Mouse (Mus musculus): ENCODE data around the gene Zfp119b. TPM values are rescaled to one million over a fixed set of nuclear protein-coding genes. Genes with fewer than 3 reads are reported as not detected.
A peak's percentile ranks its signal among the peaks of the same experiment; 100 is the strongest.
"Not testable (repeated sequence)": the region's sequence is repeated elsewhere in the genome, so short reads cannot be mapped to it uniquely, and the experiment has no call there.

The Zfp119b gene
- total and polyA plus RNA-seq, 2 experiments from 2014 or later, result 4.3 to 5.6 TPM

- no peaks in the 10 kb centered on the region for H3K9me3 ChIP-seq (ENCODE audit: low read length)
- H3K4me3 ChIP-seq (ENCODE audit: low read length), result no peak within 1 kb of the TSS
- H3K9ac ChIP-seq (replicated peaks; ENCODE audit: low read length), result no peak within 1 kb of the TSS
- 72% methylated on average over 6 of the region's 6 CpGs for WGBS
- H3K27me3 ChIP-seq (ENCODE audit: insufficient read depth, low read length), result no peaks in the 10 kb centered on the region
- ATAC-seq (no peak), DNase-seq (ENCODE audit: low spot score) (no peak)
- no peak within 1 kb of the TSS for H3K4me2 ChIP-seq (ENCODE audit: low read depth, low read length)
- H3K4me1 ChIP-seq (ENCODE audit: insufficient read depth, low read length), result peaks cover 9% of the 10 kb centered on the region; the same call in 1 of the 2 replicates
- no peak for TF ChIP-seq CTCF (IDR thresholded peaks at IDR 0.05; ENCODE audit: low read depth)
- no peak within 1 kb of the TSS for H3K27ac ChIP-seq
- no peaks in the 10 kb centered on the region for H3K36me3 ChIP-seq (ENCODE audit: insufficient read depth, low read length)
These were observed 3.2 kb upstream of the Zfp119b start, which contains the start of gene Ebi3 for GRCm38 (mm10) chr17:55952447-55953027. Ebi3 (plus strand) TSS chr17:55952640.

- Histone ChIP-seq H3K27me3 (ENCODE audit: insufficient read depth, low read length) (no peaks in the 10 kb centered on the region), H3K9ac (replicated peaks; ENCODE audit: low read length) (no peak overlapping the region), H3K27ac (no peak overlapping the region), H3K4me1 (ENCODE audit: insufficient read depth, low read length) (peaks cover 9% of the 10 kb centered on the region; the same call in 1 of the 2 replicates), H3K9me3 (ENCODE audit: low read length) (no peaks in the 10 kb centered on the region), H3K4me2 (ENCODE audit: low read depth, low read length) (no peak overlapping the region), H3K36me3 (ENCODE audit: insufficient read depth, low read length) (no peaks in the 10 kb centered on the region), H3K4me3 (ENCODE audit: low read length) (no peak overlapping the region)
- TF ChIP-seq CTCF (IDR thresholded peaks at IDR 0.05; ENCODE audit: low read depth), result no peak
- DNase-seq (ENCODE audit: low spot score), result no peak
- ATAC-seq, result no peak
These were observed 2.7 kb upstream of the Zfp119b start for GRCm38 (mm10) chr17:55952041-55952440.

GRCm38 (mm10) chr17:55950601-55951000, 1.3 kb upstream of the Zfp119b start:
- Histone ChIP-seq H3K9ac (replicated peaks; ENCODE audit: low read length) (no peak overlapping the region), H3K9me3 (ENCODE audit: low read length) (no peaks in the 10 kb centered on the region), H3K27ac (no peak overlapping the region), H3K4me2 (ENCODE audit: low read depth, low read length) (no peak overlapping the region), H3K4me3 (ENCODE audit: low read length) (no peak overlapping the region), H3K27me3 (ENCODE audit: insufficient read depth, low read length) (no peaks in the 10 kb centered on the region), H3K4me1 (ENCODE audit: insufficient read depth, low read length) (no peaks in the 10 kb centered on the region), H3K36me3 (ENCODE audit: insufficient read depth, low read length) (no peaks in the 10 kb centered on the region)
- 81% methylated on average over 9 of the region's 9 CpGs for WGBS
- no peak for TF ChIP-seq CTCF (IDR thresholded peaks at IDR 0.05; ENCODE audit: low read depth)
- no peak for DNase-seq (ENCODE audit: low spot score)
- no peak for ATAC-seq

DNA sequence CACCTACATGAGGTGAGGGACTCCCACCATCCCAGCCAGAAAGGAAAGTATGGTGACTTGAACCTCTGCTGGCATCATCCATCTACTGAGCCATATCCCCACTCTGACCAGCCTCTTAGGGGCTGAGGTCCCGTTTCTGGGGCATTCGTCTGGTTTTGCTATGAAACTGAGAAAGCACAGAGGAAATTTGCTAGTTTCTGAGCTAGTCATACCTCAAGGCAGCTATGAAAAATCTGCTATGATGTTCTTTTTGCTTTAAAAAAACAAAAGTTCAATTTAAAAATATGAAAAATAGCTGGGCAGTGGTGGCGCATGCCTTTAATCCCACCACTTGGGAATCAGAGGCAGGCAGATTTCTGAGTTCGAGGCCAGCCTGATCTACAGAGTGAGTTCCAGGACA, 653 bp downstream of the Zfp119b start:
- Histone ChIP-seq H3K27ac (no peak overlapping the region), H3K4me2 (ENCODE audit: low read depth, low read length) (no peak overlapping the region), H3K9me3 (ENCODE audit: low read length) (no peaks in the 10 kb centered on the region), H3K27me3 (ENCODE audit: insufficient read depth, low read length) (no peaks in the 10 kb centered on the region), H3K36me3 (ENCODE audit: insufficient read depth, low read length) (no peaks in the 10 kb centered on the region), H3K4me3 (ENCODE audit: low read length) (no peak overlapping the region), H3K9ac (replicated peaks; ENCODE audit: low read length) (no peak overlapping the region), H3K4me1 (ENCODE audit: insufficient read depth, low read length) (no peaks in the 10 kb centered on the region)
- WGBS, result 91% methylated on average over 4 of the region's 4 CpGs
- ATAC-seq (no peak), DNase-seq (ENCODE audit: low spot score) (no peak)
- TF ChIP-seq CTCF (IDR thresholded peaks at IDR 0.05; ENCODE audit: low read depth), result no peak

- ATAC-seq, result no peak
- Histone ChIP-seq H3K9ac (replicated peaks; ENCODE audit: low read length) (peak overlapping the region; percentile 54), H3K36me3 (ENCODE audit: insufficient read depth, low read length) (no peaks in the 10 kb centered on the region), H3K4me2 (ENCODE audit: low read depth, low read length) (peak overlapping the region; percentile 66), H3K4me1 (ENCODE audit: insufficient read depth, low read length) (no peaks in the 10 kb centered on the region), H3K9me3 (ENCODE audit: low read length) (0 out of 2 replicates have a peak, but pooled peaks cover 3% of the 10 kb centered on the region), H3K4me3 (ENCODE audit: low read length) (peak overlapping the region; percentile 45), H3K27me3 (ENCODE audit: insufficient read depth, low read length) (no peaks in the 10 kb centered on the region), H3K27ac (peak overlapping the region; percentile 94)
- 29% methylated on average over 5 of the region's 5 CpGs for WGBS
- TF ChIP-seq CTCF (IDR thresholded peaks at IDR 0.05; ENCODE audit: low read depth), result no peak
- DNase-seq (ENCODE audit: low spot score), result no peak
These were observed 3.6 kb downstream of the Zfp119b start for GRCm38 (mm10) chr17:55945696-55946095.

GRCm38 (mm10) chr17:55944866-55945682, 4.2 kb downstream of the Zfp119b start:
- H3K9me3 ChIP-seq (ENCODE audit: low read length); H3K27me3 ChIP-seq (ENCODE audit: insufficient read depth, low read length); H3K36me3 ChIP-seq (ENCODE audit: insufficient read depth, low read length); H3K4me1 ChIP-seq (ENCODE audit: insufficient read depth, low read length): not testable (repeated sequence)
- peak overlapping the region; percentile 45 for H3K4me3 ChIP-seq (ENCODE audit: low read length)
- H3K4me2 ChIP-seq (ENCODE audit: low read depth, low read length), result peak overlapping the region; percentile 66
- DNase-seq (ENCODE audit: low spot score), result peak; percentile 85
- peak; percentile 99 for ATAC-seq
- whole genome bisulfite sequencing, result 1% methylated on average over 55 of the region's 56 CpGs
- peak overlapping the region; percentile 54 for H3K9ac ChIP-seq (replicated peaks; ENCODE audit: low read length)
- H3K27ac ChIP-seq, result peak overlapping the region; percentile 94

DNA sequence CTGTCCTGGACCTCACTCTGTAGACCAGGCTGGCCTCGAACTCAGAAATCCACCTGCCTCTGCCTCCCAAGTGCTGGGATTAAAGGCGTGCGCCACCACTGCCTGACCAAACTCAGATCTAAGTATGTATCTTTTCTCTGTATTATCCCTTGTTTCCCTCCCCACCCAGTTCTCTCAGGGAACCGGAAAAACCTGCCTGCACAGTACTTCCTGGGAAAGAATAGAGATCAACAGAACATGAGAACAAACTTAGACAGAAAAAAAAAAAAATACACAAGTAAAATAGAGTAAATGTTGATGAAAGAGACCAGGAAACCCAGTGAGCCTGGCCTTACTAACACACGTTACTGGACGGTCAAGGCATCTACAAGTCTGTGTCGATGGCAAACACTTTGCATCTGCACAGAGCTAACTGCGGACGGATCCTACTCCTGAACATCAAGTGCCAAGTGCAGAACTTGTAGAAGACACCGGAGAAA, 4.9 kb downstream of the Zfp119b start:
- Histone ChIP-seq H3K27ac (peak overlapping the region; percentile 94), H3K9ac (replicated peaks; ENCODE audit: low read length) (0 out of 2 replicates have a peak overlapping the region, but pooled peaks have one; percentile 37), H3K4me3 (ENCODE audit: low read length) (peak overlapping the region; percentile 45), H3K4me2 (ENCODE audit: low read depth, low read length) (peak overlapping the region; percentile 66)
- not testable (repeated sequence) for H3K27me3 ChIP-seq (ENCODE audit: insufficient read depth, low read length); H3K4me1 ChIP-seq (ENCODE audit: insufficient read depth, low read length); ATAC-seq; H3K9me3 ChIP-seq (ENCODE audit: low read length); H3K36me3 ChIP-seq (ENCODE audit: insufficient read depth, low read length); DNase-seq (ENCODE audit: low spot score)
- 32% methylated on average over 10 of the region's 10 CpGs for WGBS
